Mouse (Mus musculus): ENCODE measurements around the gene 1700125H20Rik.

The 1700125H20Rik gene

DNA sequence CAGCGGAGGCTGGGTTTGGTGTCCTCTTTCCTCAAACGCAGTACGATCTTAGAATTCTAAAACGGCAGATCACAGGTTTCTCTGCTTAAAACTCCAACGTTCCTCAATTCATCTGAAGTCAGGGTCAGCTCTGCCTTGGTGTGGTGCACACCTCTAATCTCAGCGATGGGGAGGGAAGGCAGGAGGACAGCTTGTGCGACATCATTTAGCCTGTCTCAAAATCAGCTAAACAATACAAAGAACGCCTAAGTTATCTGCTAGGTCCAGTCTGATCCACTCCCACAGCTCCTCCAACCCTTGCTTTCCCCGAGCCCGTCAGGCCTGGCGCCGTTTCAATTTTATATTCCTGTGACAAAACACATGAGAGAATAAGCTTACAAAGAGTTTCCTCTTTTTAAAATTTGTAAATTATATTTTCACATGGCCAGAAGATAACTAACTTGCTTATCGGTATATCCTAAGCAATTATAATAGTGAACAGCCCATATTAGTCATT, 13.1 kb downstream of the 1700125H20Rik start:
- in situ Hi-C loops (cut with MboI; ENCODE audit: unreplicated experiment in 2 of 2) = loop anchor here (5.0 to 25.0 kb wide), 2 partner anchors 266 to 1329 kb away; partner anchors contain the start of gene Znhit3 (in 1 of the 2)

DNA sequence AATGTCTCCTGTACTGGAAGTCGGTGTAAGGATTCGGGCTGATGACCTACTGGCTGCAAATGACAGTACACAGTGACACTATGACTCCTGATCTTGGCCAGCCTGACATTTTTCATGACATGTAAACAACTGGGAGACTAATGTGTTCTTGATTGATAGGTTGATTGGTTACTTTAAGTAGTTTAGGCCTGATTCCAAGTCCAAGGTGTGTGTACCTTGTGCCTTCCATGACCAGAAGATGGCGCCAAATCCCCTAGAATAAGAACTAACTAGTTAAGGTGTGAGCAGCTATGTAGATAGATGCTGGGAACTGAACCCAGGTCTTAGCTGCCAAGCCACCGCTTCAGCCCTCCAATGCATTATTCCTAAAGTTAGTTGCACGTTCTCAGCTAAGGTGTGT, 13.9 kb downstream of the 1700125H20Rik start:
- in situ Hi-C loops (cut with MboI; ENCODE audit: unreplicated experiment in 2 of 2) = loop anchor here (5.0 to 25.0 kb wide), 2 partner anchors 267 to 1328 kb away; partner anchors contain the start of gene Znhit3 (in 1 of the 2)

GRCm38 (mm10) chr11:85184839-85185238, 14.6 kb downstream of the 1700125H20Rik start:
- in situ Hi-C loops (cut with MboI; ENCODE audit: unreplicated experiment in 2 of 2) = loop anchor here (5.0 to 25.0 kb wide), 2 partner anchors 268 to 1327 kb away; partner anchors contain the start of gene Znhit3 (in 1 of the 2)

DNA sequence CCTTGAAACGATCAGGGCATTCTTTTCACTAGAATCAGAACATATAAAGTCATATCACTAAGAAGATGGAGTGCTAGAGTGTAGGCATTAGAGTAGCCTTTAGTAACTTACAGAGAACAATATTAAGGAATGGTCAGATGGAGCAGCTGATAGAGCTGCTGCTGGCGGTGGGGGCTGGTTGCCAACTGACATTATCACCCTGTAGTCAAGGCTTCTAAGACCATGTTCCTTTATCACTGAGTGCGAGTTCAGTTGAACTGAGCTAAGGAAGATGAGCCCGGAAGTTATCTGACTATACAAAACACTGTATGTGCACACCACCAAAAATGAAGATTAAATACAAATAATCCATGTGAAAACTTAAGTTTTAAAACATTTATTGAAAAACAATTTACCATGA, 18.9 kb downstream of the 1700125H20Rik start:
- in situ Hi-C loops (cut with MboI; ENCODE audit: unreplicated experiment in 2 of 2) = loop anchor here in 1 of 2 experiments (25.0 kb wide), 1 partner anchor 1323 kb away; no protein-coding TSS in a partner anchor

- in situ Hi-C loops (cut with MboI; ENCODE audit: unreplicated experiment in 2 of 2) = loop anchor here in 1 of 2 experiments (25.0 kb wide), 1 partner anchor 1322 kb away; no protein-coding TSS in a partner anchor
Observed at GRCm38 (mm10) chr11:85190741-85191140, 20.5 kb downstream of the 1700125H20Rik start.

DNA sequence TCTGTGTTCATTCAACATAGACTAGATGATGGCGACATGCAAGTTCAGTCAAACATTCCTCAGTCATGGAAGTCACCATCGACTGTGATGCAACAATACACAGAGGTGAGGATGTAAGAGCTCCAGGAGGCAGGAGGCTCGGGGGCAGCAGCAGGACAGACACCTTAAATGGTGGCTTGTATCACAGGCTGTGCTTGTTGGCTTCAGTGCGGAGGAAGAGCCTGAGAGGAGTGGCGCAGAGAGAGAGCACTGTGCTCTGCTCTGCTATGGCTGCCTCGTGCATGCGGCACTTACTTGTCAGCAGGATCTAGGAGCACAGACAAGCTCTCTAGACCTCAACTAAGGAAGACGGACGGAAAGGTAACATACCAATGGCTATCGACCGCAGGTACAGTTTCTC, 24.0 kb downstream of the 1700125H20Rik start:
- in situ Hi-C loops (cut with MboI; ENCODE audit: unreplicated experiment in 2 of 2) = loop anchor here in 1 of 2 experiments (25.0 kb wide), 1 partner anchor 1318 kb away; no protein-coding TSS in a partner anchor

- in situ Hi-C loops (cut with MboI; ENCODE audit: unreplicated experiment in 2 of 2) = loop anchor here in 1 of 2 experiments (25.0 kb wide), 1 partner anchor 1316 kb away; no protein-coding TSS in a partner anchor
Observed at GRCm38 (mm10) chr11:85196046-85196445, 25.8 kb downstream of the 1700125H20Rik start.

- in situ Hi-C loops (cut with MboI; ENCODE audit: unreplicated experiment in 2 of 2) = loop anchor here in 1 of 2 experiments (25.0 kb wide), 1 partner anchor 1313 kb away; no protein-coding TSS in a partner anchor
Observed at GRCm38 (mm10) chr11:85198906-85199305, 28.7 kb downstream of the 1700125H20Rik start.

DNA sequence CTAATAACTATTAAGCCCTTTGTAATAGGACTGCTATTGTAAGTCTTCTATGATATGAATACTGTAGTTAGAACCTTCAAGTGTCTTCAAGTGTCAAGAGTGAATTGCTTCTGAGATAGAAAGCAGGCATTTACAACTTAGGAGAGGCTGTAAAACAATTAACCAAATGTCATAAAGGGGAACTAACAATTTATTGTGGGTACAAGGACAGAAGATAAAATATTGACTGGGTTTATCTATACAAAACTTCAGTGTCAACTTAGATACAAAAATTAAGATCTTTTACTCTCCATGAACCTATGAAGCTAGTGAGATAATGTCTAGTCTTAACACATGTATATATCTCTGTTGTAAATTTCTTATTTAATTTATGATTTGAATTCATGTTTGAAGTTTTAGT, 36.0 kb downstream of the 1700125H20Rik start:
- in situ Hi-C loops (cut with MboI; ENCODE audit: unreplicated experiment in 2 of 2) = no loop called here

GRCm38 (mm10) chr11:85211151-85211550, 40.9 kb downstream of the 1700125H20Rik start:
- in situ Hi-C loops (cut with MboI; ENCODE audit: unreplicated experiment in 2 of 2) = no loop called here

DNA sequence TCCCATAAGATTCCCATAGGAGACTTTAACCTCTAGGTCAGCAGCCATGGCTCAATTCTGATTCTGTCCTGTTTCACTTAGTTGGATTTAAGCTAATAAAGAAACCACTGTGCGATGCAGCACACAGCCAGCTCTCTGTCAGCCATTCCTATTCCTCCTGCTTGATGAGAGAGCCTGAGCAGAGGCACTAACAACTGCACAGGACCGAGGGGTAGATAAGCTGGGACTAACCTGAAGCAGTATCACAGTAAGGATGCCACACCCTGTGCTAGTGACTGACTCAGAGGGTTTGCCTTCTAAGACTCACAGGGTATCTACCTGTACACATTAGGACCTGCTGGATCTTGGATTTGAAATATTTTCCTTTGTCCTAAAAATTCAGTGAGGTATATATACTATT, 43.0 kb downstream of the 1700125H20Rik start:
- in situ Hi-C loops (cut with MboI; ENCODE audit: unreplicated experiment in 2 of 2) = no loop called here

- in situ Hi-C loops (cut with MboI; ENCODE audit: unreplicated experiment in 2 of 2) = no loop called here
Observed at GRCm38 (mm10) chr11:85214679-85215078, 44.5 kb downstream of the 1700125H20Rik start.

GRCm38 (mm10) chr11:85219014-85219413, 48.8 kb downstream of the 1700125H20Rik start:
- in situ Hi-C loops (cut with MboI; ENCODE audit: unreplicated experiment in 2 of 2) = no loop called here

DNA sequence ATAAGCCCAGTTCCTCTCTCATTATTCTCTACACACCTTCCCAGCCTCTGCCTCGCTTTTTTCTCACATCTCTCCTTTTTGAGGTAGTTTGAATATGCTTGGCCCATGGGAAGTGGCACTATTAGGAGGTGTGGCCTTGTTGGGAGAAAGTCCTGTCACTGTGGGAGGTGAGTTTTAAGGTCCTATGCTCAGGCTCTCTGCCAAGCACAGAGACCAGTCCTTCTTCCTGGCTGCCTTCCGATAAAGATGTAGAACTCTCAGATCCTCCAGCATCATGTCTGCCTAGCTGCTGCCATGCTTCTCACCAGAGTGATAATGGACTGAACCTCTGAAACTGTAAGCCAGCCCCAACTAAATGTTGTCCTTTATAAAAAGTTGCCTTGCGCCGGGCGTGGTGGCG, 52.4 kb downstream of the 1700125H20Rik start:
- in situ Hi-C loops (cut with MboI; ENCODE audit: unreplicated experiment in 2 of 2) = no loop called here

DNA sequence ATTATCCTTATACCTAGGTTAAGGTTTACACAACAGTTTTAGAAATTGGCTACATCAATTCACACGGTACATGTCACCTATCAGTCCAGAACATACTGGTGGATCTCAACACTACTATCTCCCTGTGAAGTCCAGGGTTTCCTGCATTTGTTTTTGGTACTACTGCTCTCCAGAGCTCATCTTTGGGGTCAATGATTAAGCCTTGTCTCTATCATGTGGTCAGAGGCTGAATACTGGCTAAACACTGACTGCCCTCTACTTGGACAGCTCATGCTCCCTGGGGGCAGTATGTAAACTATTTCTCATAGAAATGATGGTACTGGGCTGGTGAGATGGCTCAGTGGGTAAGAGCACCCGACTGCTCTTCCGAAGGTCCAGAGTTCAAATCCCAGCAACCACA, 53.0 kb downstream of the 1700125H20Rik start:
- in situ Hi-C loops (cut with MboI; ENCODE audit: unreplicated experiment in 2 of 2) = no loop called here
